Mouse (Mus musculus) left cerebral cortex, adult 18-20 months (tissue): ENCODE measurements around the gene Zfp512b. TPM values are rescaled to one million over a fixed set of nuclear protein-coding genes. Genes with fewer than 3 reads are reported as not detected.

Experiments
- DNase-seq, 2 experiments: peaks; one replicate each; pipeline ENCODE4 v3.0.0; 2021 to 2022; ENCODE audit warnings: low spot score in 2 of 2, mixed read lengths in 1 of 2
- total RNA-seq, 2 experiments: library from RNA; stranded (reverse); gene quantifications; 2 replicates each; pipeline ENCODE4 v1.2.3; 2021

Gene Zfp512b
- total RNA-seq, 2 experiments from 2014 or later = 70.4 to 77.9 TPM

GRCm38 (mm10) chr2:181590471-181590870 lies 2.1 kb downstream of the Zfp512b start:
- DNase-seq = no peak

GRCm38 (mm10) chr2:181589732-181590105 lies 2.9 kb downstream of the Zfp512b start:
- no peak for DNase-seq

- no peak for DNase-seq
Measured at GRCm38 (mm10) chr2:181589011-181589731, 3.4 kb downstream of the Zfp512b start.

- no peak for DNase-seq
Measured at GRCm38 (mm10) chr2:181588229-181588780, 4.3 kb downstream of the Zfp512b start.

- DNase-seq = no peak
Measured at GRCm38 (mm10) chr2:181587796-181588195, 4.8 kb downstream of the Zfp512b start.

- DNase-seq = no peak
Measured at GRCm38 (mm10) chr2:181586124-181586523, 6.5 kb downstream of the Zfp512b start.

- no peak for DNase-seq
Measured at GRCm38 (mm10) chr2:181585506-181585905, 7.1 kb downstream of the Zfp512b start.

- no peak for DNase-seq
Measured at GRCm38 (mm10) chr2:181584411-181584942, 8.1 kb downstream of the Zfp512b start, which contains the start of gene Uckl1. Gene Uckl1 (minus strand): TSS chr2:181584892.

- no peak for DNase-seq
Measured at GRCm38 (mm10) chr2:181583460-181584257, 8.9 kb downstream of the Zfp512b start.

- no peak for DNase-seq
Measured at GRCm38 (mm10) chr2:181582939-181583338, 9.7 kb downstream of the Zfp512b start.

- no peak for DNase-seq
Measured at GRCm38 (mm10) chr2:181582358-181582757, 10.2 kb downstream of the Zfp512b start.

GRCm38 (mm10) chr2:181581402-181582120 lies 11.0 kb downstream of the Zfp512b start:
- peak; percentile 83 to 89 for DNase-seq

- DNase-seq = peak; percentile 70 to 81
Measured at GRCm38 (mm10) chr2:181581016-181581401, 11.6 kb downstream of the Zfp512b start.

GRCm38 (mm10) chr2:181580131-181580772 lies 12.4 kb downstream of the Zfp512b start:
- no peak for DNase-seq

- no peak for DNase-seq
Measured at GRCm38 (mm10) chr2:181579681-181580080, 12.9 kb downstream of the Zfp512b start.

GRCm38 (mm10) chr2:181578790-181579618 lies 13.6 kb downstream of the Zfp512b start:
- DNase-seq = no peak

GRCm38 (mm10) chr2:181577981-181578581 lies 14.5 kb downstream of the Zfp512b start:
- DNase-seq = no peak

GRCm38 (mm10) chr2:181577126-181577525 lies 15.5 kb downstream of the Zfp512b start:
- no peak for DNase-seq

GRCm38 (mm10) chr2:181576613-181577012 lies 16.0 kb downstream of the Zfp512b start:
- no peak for DNase-seq
